Mouse (Mus musculus): ENCODE results near the gene Cfap54.

The Cfap54 gene

DNA sequence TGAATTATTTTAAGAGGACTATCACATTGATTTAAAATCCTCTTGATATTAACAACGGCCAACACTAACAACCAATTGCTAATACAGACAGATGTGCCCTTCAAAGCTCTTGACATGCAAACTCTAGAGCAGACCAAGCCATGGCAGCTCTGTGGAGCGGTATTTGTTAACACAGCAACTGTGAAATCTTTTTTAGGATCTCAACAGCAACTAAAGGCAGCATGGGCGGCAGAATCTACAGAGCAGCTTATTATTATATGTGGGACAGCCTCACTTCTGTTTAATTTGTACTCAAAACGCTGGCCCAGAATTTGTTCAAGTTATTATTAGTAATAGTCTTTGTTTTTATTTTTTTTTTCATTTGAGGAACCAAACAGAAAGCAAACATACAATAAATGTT lies 28.1 kb downstream of the Cfap54 start:
- no peak for DNase-seq (ENCODE audit: low read depth)

DNA sequence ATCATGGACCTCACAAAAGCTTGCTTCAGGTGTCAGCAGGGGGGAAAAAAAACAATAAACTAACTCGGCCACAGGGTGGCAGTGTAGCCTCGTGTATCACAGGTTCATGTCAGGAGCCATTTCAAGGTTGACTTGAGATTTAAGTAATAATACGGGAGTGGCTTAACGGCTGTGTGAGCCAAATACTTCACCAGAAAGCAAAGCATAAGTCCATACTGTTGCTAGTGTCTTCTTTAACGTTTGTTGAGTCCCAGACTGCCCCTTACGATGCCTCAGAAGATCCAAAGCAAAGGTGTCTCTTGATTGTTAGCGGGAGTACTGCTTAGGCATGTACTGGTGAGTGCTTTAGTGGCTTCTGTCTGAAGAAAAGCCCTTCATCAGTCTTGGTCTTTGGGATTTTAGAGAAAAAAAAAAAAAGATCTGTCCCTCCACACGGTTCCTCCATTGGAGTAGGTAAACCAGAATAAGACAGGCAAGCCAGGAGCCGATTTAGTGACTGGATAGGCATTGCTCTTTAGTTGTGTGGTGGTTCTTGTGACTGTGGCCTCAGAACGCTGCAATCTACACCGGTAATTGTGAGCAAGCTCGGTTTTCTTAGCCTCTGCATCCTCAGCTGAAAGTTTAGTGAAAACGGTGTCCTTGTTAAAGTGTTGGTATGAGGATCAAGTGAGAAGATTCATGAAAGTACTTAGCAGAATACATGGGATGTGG lies 30.2 kb downstream of the Cfap54 start:
- peak; percentile 68 for DNase-seq (ENCODE audit: low read depth)

DNA sequence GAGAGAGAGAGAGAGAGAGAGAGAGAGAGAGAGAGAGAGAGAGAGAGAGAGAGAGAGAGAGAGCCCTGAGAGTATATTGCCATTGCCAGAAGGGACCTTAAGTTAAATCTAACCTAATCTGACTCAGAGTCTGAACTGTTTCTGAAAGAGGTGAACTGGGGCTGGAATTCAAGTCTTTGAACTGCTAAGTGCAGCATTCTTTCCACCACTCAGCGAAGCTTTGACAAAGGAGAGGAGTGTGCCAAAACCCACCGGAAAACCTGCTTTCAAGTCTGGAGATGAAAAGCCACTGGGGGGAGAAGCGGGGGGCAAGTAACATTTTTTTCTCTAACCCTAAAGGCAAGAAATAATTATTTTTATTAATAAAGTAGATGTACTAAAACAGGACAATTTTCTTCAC lies 30.8 kb downstream of the Cfap54 start:
- no peak for DNase-seq (ENCODE audit: low read depth)

DNA sequence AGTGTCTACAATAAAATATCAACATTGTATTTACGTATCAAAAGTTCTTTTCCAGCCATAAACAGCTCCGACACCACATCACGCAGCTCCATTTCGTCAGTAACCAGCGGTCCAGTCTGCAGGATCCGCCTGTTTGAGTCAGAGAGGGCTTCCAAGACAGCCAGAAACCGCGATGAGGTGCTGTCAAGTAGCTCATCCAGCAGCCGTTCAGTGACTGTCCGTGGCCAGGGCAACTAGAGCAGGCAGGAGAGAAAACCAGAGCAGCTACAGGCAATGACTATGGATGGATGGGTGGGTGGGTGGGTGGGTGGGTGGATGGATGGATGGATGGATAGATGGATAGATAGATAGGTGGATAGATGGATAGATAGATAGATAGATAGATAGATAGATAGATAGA lies 38.2 kb downstream of the Cfap54 start:
- DNase-seq (ENCODE audit: low read depth), result no peak

DNA sequence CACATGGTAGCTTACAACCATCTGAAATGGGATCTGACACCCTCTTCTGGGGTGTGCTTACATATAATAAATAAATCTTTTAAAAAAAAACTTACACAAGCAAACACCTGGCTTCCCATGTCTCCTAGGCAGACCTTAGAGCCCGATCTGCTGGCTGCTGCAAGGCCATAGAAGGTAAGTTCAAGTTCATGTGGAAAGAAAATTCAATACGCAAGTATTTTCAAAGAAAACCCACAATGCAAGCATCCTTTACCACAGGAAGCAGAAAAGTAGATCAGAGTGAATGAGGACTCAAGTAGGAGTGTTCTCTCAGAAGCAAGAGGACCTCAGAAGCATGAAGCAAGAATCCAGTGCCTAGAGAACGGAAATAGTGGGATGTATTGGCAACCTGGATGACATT lies 39.6 kb downstream of the Cfap54 start:
- DNase-seq (ENCODE audit: low read depth), result no peak

DNA sequence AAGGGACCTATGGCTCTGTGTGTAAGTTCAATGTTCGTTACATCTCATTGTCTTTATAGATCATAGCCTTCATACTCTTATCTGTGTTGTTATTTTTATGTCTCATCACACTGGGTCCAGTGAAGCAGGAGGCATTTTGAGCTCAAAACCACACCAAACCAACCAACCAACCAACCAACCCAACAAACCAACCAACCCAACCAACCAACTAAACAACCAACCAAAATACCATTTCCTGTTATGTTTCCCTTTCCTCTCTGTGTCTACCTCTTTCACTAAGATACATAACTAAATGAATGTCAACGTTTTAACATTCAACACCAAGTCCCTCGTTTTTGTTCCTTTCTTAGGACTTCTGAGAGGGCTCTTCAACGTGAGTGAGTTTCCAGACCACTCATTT lies 40.0 kb downstream of the Cfap54 start:
- DNase-seq (ENCODE audit: low read depth), result no peak

GRCm38 (mm10) chr10:93036532-93036931 lies 44.9 kb downstream of the Cfap54 start:
- no peak for DNase-seq (ENCODE audit: low read depth)

- DNase-seq (ENCODE audit: low read depth), result no peak
Measured at GRCm38 (mm10) chr10:93035489-93035888, 45.9 kb downstream of the Cfap54 start.

DNA sequence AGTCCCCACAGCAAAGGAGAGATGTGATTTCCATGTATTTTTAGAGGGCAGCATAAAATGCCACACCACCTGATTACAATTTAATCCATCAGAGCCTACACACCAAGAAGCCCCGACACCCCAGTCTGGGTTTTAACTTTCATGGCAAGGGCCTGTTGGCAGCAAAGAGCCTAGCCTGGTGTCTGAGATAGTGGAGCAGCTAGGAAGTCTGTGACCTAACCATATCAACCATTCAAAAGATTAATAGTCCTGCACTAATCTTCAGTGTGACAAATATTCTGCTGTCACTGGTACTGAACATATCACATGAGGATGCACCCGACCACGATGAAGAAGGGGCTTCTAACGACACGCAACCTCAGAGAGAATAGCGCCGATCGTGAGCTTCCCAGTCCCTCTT lies 58.1 kb downstream of the Cfap54 start:
- no peak for DNase-seq (ENCODE audit: low read depth)

GRCm38 (mm10) chr10:93014059-93014795 lies 67.2 kb downstream of the Cfap54 start:
- peak; percentile 60 for DNase-seq (ENCODE audit: low read depth)

- no peak for DNase-seq (ENCODE audit: low read depth)
Measured at GRCm38 (mm10) chr10:93011085-93011484, 70.3 kb downstream of the Cfap54 start.

- no peak for DNase-seq (ENCODE audit: low read depth)
Measured at GRCm38 (mm10) chr10:93006970-93007369, 74.4 kb downstream of the Cfap54 start.

DNA sequence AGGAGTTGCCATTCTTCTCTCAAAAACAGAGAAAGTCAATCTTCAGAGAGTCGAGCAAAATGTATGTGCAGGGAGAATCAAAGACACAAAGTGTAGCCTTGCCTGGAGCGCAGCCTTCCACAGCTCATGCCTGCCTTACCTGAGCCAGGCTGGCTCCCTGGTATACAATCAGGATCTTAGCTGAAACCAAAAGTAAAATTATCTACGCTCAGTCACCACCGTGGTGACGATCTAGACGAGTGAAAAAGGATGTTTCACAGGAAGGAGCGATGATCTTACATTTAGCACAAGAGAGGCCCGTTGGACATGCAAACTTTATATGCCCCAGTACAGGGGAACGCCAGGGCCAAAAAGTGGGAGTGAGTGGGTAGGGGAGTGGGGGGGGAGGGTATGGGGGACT lies 75.0 kb downstream of the Cfap54 start:
- DNase-seq (ENCODE audit: low read depth), result no peak

GRCm38 (mm10) chr10:92998536-92998935 lies 82.9 kb downstream of the Cfap54 start:
- no peak for DNase-seq (ENCODE audit: low read depth)

- DNase-seq (ENCODE audit: low read depth), result no peak
Measured at GRCm38 (mm10) chr10:92995186-92995585, 86.2 kb downstream of the Cfap54 start.

DNA sequence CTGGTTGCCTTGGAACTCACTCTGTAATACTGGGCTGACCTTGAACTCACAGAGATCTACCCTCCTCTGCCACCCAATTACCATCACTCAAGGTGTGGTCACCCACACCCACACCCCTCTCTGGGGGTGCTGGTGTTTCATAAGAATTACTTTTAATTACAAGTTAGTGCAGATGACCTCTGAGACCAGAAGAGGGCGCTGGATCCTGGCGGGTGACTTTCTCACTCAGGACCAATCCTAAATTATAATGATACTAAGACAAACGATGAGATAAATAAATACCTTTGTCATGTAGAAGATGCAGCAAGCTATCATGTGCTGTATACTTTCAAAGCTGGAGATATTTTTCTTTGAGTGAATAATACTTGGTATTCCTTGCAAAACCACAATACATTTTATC lies 87.1 kb downstream of the Cfap54 start:
- DNase-seq (ENCODE audit: low read depth), result no peak

DNA sequence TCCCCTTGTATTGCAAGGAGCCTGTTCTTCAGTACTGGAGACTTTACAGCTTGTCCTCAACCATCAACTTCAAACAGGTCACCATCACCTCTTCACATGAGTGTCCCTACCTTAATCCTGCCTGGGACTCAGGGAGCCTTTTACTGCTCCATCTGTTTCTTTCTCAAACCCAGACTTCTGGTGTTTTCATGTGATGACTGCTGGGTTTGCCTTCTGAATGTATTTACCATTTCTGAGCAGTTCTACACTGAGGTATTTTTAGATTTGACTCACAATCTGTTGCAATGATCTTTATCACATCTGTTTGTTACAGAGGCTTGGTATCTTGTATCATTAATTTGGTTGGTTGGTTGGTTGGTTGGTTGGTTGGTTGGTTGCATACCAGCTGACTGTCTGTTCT lies 88.9 kb downstream of the Cfap54 start:
- no peak for DNase-seq (ENCODE audit: low read depth)

DNA sequence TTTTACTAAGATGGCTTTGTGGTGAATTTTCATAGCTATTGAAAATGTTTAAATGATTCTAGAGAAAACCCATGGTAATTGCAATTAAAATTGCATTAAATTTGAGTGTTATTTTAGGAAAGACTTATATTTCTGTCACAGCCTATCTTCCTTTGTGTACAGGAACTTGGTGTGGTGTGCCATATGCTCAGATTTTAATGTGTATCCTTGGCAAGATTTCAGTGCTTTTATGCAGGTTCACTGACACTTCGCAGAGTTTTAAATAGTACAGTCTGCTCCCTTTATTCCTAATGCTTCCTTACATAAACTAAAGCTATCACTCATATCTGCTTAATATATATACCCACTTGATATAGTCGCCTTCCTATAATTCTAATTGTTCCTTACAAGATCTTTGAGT lies 90.8 kb downstream of the Cfap54 start:
- DNase-seq (ENCODE audit: low read depth), result no peak

- no peak for DNase-seq (ENCODE audit: low read depth)
Measured at GRCm38 (mm10) chr10:92965134-92965533, 116.3 kb downstream of the Cfap54 start.

DNA sequence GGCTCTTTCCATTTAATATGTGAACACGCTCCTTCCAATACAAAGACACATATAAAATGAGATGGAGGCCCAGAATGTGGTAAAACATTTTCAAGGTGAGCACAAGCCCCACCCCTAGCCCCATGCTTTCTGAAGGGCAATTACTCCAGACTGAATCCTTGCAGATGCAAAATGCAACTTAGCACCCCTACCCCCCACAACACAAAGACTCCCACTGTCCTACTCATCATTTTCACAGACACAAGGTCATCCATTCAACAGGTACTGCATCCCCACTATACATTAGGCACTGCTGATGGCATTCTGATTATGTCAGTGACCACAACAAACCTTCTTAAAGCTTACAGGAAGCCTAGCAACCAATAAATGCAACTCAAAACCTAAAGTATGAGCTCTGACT lies 131.4 kb downstream of the Cfap54 start:
- no peak for DNase-seq (ENCODE audit: low read depth)

- DNase-seq (ENCODE audit: low read depth), result no peak
Measured at GRCm38 (mm10) chr10:92942848-92943645, 138.4 kb downstream of the Cfap54 start.

- no peak for DNase-seq (ENCODE audit: low read depth)
Measured at GRCm38 (mm10) chr10:92941616-92942015, 139.8 kb downstream of the Cfap54 start.

DNA sequence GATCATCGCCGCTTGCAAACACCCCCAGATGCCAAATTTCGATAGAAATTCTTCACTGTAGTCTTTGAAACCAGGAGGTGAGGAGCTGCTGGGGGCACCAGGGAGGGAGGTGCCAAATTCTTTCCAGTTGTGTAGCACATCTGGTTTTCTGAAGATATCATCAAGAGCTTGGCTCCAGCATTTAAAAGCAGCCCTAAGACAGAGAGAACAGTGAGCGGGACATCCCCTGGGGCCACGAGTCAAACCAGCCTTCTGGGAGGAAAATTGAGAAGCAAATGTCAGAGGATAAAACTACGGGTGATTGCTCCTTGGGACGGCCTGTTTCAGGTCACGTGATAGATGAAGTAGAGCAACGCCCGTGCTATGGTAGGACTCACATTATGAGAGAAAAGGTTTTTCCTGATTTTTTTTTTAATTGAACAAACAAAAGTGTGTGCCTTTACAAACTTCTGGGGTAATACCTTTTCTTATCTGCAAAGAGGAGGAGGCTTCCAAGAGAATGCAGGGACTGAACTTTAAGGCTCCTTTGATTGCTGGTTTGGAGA lies 143.6 kb downstream of the Cfap54 start:
- no peak for DNase-seq (ENCODE audit: low read depth)

Measured in c-Kit-positive CD71-negative TER-119-negative erythroid progenitor cells, embryonic 14.5 days (primary cell).